Mouse (Mus musculus) MEL (cell line): ENCODE data around the gene Hspe1. TPM values are rescaled to one million over a fixed set of nuclear protein-coding genes. Genes with fewer than 3 reads are reported as not detected.

ENCODE experiments used
- DNase-seq: peaks from one replicate; pipeline ENCODE4 v3.0.0; 2011; ENCODE audit warnings: low read depth, low spot score
- H3K27ac ChIP-seq: 2 replicates; pipeline ENCODE4 v1.5.1; 2012; ENCODE audit warnings: low read depth, mild to moderate bottlenecking, control low read depth, low read length, moderate library complexity; ENCODE audit not compliant: control insufficient read depth
- H3K27me3 ChIP-seq, 2 experiments: fragments of 150-350 bp in 1 of 2; sonication (generic) in 1 of 2; 2 replicates each; pipeline ENCODE4 v1.6.1; 2012; ENCODE audit warnings: low read length in 2 of 2, mild to moderate bottlenecking in 2 of 2, improper control_type of control experiment in 1 of 2, moderate library complexity in 1 of 2; ENCODE audit not compliant: insufficient read depth in 2 of 2, control insufficient read depth in 1 of 2
- H3K36me3 ChIP-seq, 2 experiments: 2 replicates each; pipeline ENCODE4 v1.6.1; 2012 to 2014; ENCODE audit warnings: low read length in 2 of 2, improper control_type of control experiment in 1 of 2, inconsistent platforms in 1 of 2, mild to moderate bottlenecking in 1 of 2; ENCODE audit not compliant: insufficient read depth in 2 of 2, control insufficient read depth in 1 of 2
- H3K4me1 ChIP-seq, 2 experiments: fragments of 150-350 bp in 1 of 2; sonication (generic) in 1 of 2; 2 replicates each; pipeline ENCODE4 v1.6.1; 2012; ENCODE audit warnings: low read length in 2 of 2, improper control_type of control experiment in 1 of 2, mild to moderate bottlenecking in 1 of 2; ENCODE audit not compliant: insufficient read depth in 2 of 2, control insufficient read depth in 1 of 2
- H3K4me3 ChIP-seq, 2 experiments: fragments of 150-350 bp in 1 of 2; sonication (generic) in 1 of 2; 2 replicates each; pipeline ENCODE4 v1.5.1; 2012; ENCODE audit warnings: low read depth in 2 of 2, low read length in 2 of 2, mild to moderate bottlenecking in 2 of 2, moderate library complexity in 2 of 2, control low read depth in 1 of 2, improper control_type of control experiment in 1 of 2; ENCODE audit not compliant: control insufficient read depth in 1 of 2, insufficient read depth in 1 of 2
- H3K79me2 ChIP-seq: 2 replicates; pipeline ENCODE4 v1.6.1; 2012; ENCODE audit warnings: mild to moderate bottlenecking, low read length, moderate library complexity; ENCODE audit not compliant: control insufficient read depth, poor library complexity, insufficient read depth
- H3K9ac ChIP-seq: 2 replicates; pipeline ENCODE4 v1.6.1; 2012; ENCODE audit warnings: low read depth, mild to moderate bottlenecking, control low read depth, low read length, moderate library complexity; ENCODE audit not compliant: control insufficient read depth, poor library complexity, severe bottlenecking
- H3K9me3 ChIP-seq: fragments of 150-350 bp; sonication (generic); replicated peaks from 2 replicates; pipeline ENCODE4 v1.6.1; 2012; ENCODE audit warnings: mild to moderate bottlenecking, low read length, improper control_type of control experiment, moderate library complexity; ENCODE audit not compliant: insufficient read depth
- CHD1 ChIP-seq: IDR thresholded peaks from 2 replicates; pipeline ENCODE4 v1.6.1; 2012; ENCODE audit warnings: low read depth, mild to moderate bottlenecking, inconsistent platforms, low read length, improper control_type of control experiment
- ELF1 ChIP-seq: IDR thresholded peaks from 2 replicates; pipeline ENCODE4 v1.6.1; 2014; ENCODE audit warnings: low read depth, mild to moderate bottlenecking, inconsistent platforms, low read length, improper control_type of control experiment, moderate library complexity
- ETS1 ChIP-seq: IDR thresholded peaks from 2 replicates; pipeline ENCODE4 v1.6.1; 2012; ENCODE audit warnings: low read depth, mild to moderate bottlenecking, inconsistent platforms, low read length, improper control_type of control experiment, moderate library complexity
- GABPA ChIP-seq: IDR thresholded peaks from 2 replicates; pipeline ENCODE4 v1.6.1; 2012; ENCODE audit warnings: low read depth, mild to moderate bottlenecking, inconsistent platforms, low read length, improper control_type of control experiment, moderate library complexity
- HCFC1 ChIP-seq: IDR thresholded peaks from 2 replicates; pipeline ENCODE4 v1.6.1; 2012; ENCODE audit warnings: low read depth, mild to moderate bottlenecking, inconsistent platforms, low read length, improper control_type of control experiment, moderate library complexity
- MAX ChIP-seq: IDR thresholded peaks from 2 replicates; pipeline ENCODE4 v1.6.1; 2011; ENCODE audit warnings: low read length, improper control_type of control experiment
- MAZ ChIP-seq: IDR thresholded peaks from 2 replicates; pipeline ENCODE4 v1.6.1; 2012; ENCODE audit warnings: low read depth, mild to moderate bottlenecking, inconsistent platforms, low read length, improper control_type of control experiment
- MXI1 ChIP-seq: IDR thresholded peaks from 2 replicates; pipeline ENCODE4 v1.6.1; 2011; ENCODE audit warnings: mild to moderate bottlenecking, low read depth, low read length, improper control_type of control experiment
- MYC ChIP-seq: IDR thresholded peaks from 2 replicates; pipeline ENCODE4 v1.6.1; 2011; ENCODE audit warnings: low read depth, mild to moderate bottlenecking, low read length, improper control_type of control experiment, moderate library complexity
- NELFE ChIP-seq: IDR thresholded peaks from 2 replicates; pipeline ENCODE4 v1.6.1; 2011; ENCODE audit warnings: low read depth, low read length, improper control_type of control experiment
- NRF1 ChIP-seq: IDR thresholded peaks from 2 replicates; pipeline ENCODE4 v1.6.1; 2014; ENCODE audit warnings: low read depth, mild to moderate bottlenecking, inconsistent platforms, low read length, improper control_type of control experiment, moderate library complexity; ENCODE audit not compliant: poor library complexity, insufficient read depth, severe bottlenecking
- POLR2A ChIP-seq, 2 experiments: IDR thresholded peaks; 2 replicates each; pipeline ENCODE4 v1.6.1; 2011 to 2012; ENCODE audit warnings: low read length in 2 of 2, mild to moderate bottlenecking in 2 of 2, control low read depth in 1 of 2, improper control_type of control experiment in 1 of 2, low read depth in 1 of 2, moderate library complexity in 1 of 2; ENCODE audit not compliant: control insufficient read depth in 1 of 2, insufficient read depth in 1 of 2, poor library complexity in 1 of 2
- POLR2AphosphoS2 ChIP-seq: IDR thresholded peaks from 2 replicates; pipeline ENCODE4 v1.6.1; 2011; ENCODE audit warnings: low read length, improper control_type of control experiment
- SIN3A ChIP-seq: IDR thresholded peaks from 2 replicates; pipeline ENCODE4 v1.6.1; 2012; ENCODE audit warnings: low read length, improper control_type of control experiment, inconsistent platforms
- TBP ChIP-seq: IDR thresholded peaks from 2 replicates; pipeline ENCODE4 v1.8.0; 2011; ENCODE audit warnings: low read depth, low read length, improper control_type of control experiment
- TCF12 ChIP-seq: IDR thresholded peaks from 2 replicates; pipeline ENCODE4 v1.6.1; 2014; ENCODE audit warnings: low read depth, mild to moderate bottlenecking, inconsistent platforms, low read length, improper control_type of control experiment, moderate library complexity
- UBTF ChIP-seq: IDR thresholded peaks from 2 replicates; pipeline ENCODE4 v1.6.1; 2012; ENCODE audit warnings: low read depth, mild to moderate bottlenecking, inconsistent platforms, low read length, improper control_type of control experiment, moderate library complexity, borderline replicate concordance; ENCODE audit not compliant: insufficient read depth
- USF1 ChIP-seq: IDR thresholded peaks from 2 replicates; pipeline ENCODE4 v1.6.1; 2014; ENCODE audit warnings: low read depth, mild to moderate bottlenecking, inconsistent platforms, low read length, improper control_type of control experiment, moderate library complexity
- ZKSCAN1 ChIP-seq: IDR thresholded peaks from 2 replicates; pipeline ENCODE4 v1.6.1; 2012; ENCODE audit warnings: low read depth, mild to moderate bottlenecking, inconsistent platforms, low read length, improper control_type of control experiment, moderate library complexity
- ZMIZ1 ChIP-seq: IDR thresholded peaks from 2 replicates; pipeline ENCODE4 v1.6.1; 2012; ENCODE audit warnings: low read depth, mild to moderate bottlenecking, inconsistent platforms, low read length, improper control_type of control experiment, moderate library complexity
- polyA plus RNA-seq, 2 experiments: library from polyadenylated mRNA; stranded (reverse) in 1 of 2; unstranded in 1 of 2; fragments of >175 nt in 1 of 2; fragments of >200 nt in 1 of 2; gene quantifications; 2 replicates each; pipeline versions ENCODE4 v1.2.1 to v1.2.4; 2012; ENCODE audit warnings: low replicate concordance in 2 of 2, low read depth in 1 of 2; ENCODE audit not compliant: insufficient read length in 2 of 2, insufficient read depth in 1 of 2, missing spikeins in 1 of 2
- total RNA-seq: library from RNA; depleted of rRNA; stranded (reverse); fragments of 300-350 nt; gene quantifications from 2 replicates; pipeline ENCODE4 v1.2.3, GENCODE M21; 2012; rRNA removed

The Hspe1 gene
- total RNA-seq (883 and 942 TPM in 2 replicates), polyA plus RNA-seq (100 to 1,000 TPM in 1 of 2 experiments, not detected in 1; 752 TPM)

DNA sequence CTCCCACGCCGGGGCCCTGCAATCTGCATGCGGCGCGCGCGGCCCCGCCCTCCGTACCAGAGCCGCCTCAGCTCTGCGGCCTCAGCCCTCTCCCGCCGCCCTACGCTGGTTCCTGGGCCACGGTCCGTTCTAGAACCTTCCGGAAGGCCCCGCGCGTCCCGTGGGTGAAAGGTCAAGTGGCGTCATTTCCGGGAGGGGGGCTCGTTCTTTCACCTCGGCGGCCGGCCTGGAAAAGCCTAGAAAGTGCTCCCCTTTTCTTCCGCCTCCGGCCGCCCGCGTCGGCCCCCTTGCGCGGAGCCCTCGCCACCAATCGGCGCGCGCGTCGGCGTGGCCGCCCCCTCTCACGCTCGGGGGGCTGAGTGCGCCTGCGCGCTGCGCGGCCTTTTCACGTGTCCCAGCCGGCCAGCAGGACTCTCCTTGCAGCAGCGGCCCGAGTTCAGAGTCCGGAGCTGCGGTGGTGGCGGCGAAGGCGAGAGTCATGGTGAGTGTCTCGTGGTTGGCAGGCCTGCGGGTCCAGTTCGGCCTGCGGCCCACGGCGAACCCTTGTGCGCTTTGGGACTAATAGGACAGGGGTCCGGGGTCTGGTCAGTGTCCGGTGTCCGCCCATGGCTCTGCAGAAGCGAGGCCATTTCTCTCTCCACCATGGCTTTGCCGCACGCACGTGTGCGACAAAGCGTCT, at the start of gene Hspe1, which contains the start of gene Hspd1:
Hspe1 (plus strand) TSS at position 201 of the 679 bp plus-strand sequence.
Hspd1 (minus strand) TSS at position 312 of the 679 bp plus-strand sequence.
- DNase-seq = peak; percentile 99
- peak within 1 kb of the TSS; percentile 82 for H3K27ac ChIP-seq
- peaks cover 4 to 19% of the 10 kb centered on the region in 2 experiments; a peak in 3 of 4 replicates for H3K4me1 ChIP-seq
- no peaks in the 10 kb centered on the region for H3K27me3 ChIP-seq
- no peaks in the 10 kb centered on the region for H3K9me3 ChIP-seq
- peak within 1 kb of the TSS; percentile 85 to 97 for H3K4me3 ChIP-seq
- peaks cover 17 to 57% of the 10 kb centered on the region in 2 experiments for H3K36me3 ChIP-seq
- H3K79me2 ChIP-seq = peaks cover 66% of the 10 kb centered on the region
- TF ChIP-seq UBTF (no peak), SIN3A (peak; percentile 68), GABPA (no peak), MXI1 (peak; percentile 92), HCFC1 (peak; percentile 90), ELF1 (peak; percentile 86), USF1 (peak; percentile 72), ETS1 (peak; percentile 63; the same call in 1 of the 2 replicates), ZKSCAN1 (no peak), MAZ (peak; percentile 85), MAX (peak; percentile 32; the same call in 1 of the 2 replicates), CHD1 (no peak), POLR2A (IDR thresholded peaks at IDR 0.05; ENCODE audit: control insufficient read depth in 1 of 2, insufficient read depth in 1 of 2, low read depth in 1 of 2, low read length in 2 of 2, poor library complexity in 1 of 2) (peak; percentile 63 to 82), NELFE (peak; percentile 74), MYC (peak; percentile 47; the same call in 1 of the 2 replicates), ZMIZ1 (0 out of 2 replicates have a peak, but pooled peaks have one; percentile 49), TBP (peak; percentile 72), TCF12 (peak; percentile 7), NRF1 (peak; percentile 78), POLR2AphosphoS2 (0 out of 2 replicates have a peak, but pooled peaks have one; percentile 22)
- TF ChIP-seq, all 39 proteins: peak for 16
- H3K9ac ChIP-seq = peak within 1 kb of the TSS; percentile 96
